Mouse (Mus musculus) small intestine, adult 10 weeks (tissue): Measurements from ENCODE around the gene Ckb. TPM values are rescaled to one million over a fixed set of nuclear protein-coding genes. Genes with fewer than 3 reads are reported as not detected.

Experiments used
- polyA plus RNA-seq: library from polyadenylated mRNA; stranded (reverse); fragments of 350-450 nt; fragmentation: Illumina TruSeq; extraction: RNeasy Lipid Tissue Mini Kit (QIAGEN cat#74804); gene quantifications from one replicate; pipeline ENCODE4 v1.2.3, GENCODE M21; 2014; ENCODE audit warnings: low replicate concordance

The Ckb gene
- polyA plus RNA-seq: 2.8 TPM

DNA sequence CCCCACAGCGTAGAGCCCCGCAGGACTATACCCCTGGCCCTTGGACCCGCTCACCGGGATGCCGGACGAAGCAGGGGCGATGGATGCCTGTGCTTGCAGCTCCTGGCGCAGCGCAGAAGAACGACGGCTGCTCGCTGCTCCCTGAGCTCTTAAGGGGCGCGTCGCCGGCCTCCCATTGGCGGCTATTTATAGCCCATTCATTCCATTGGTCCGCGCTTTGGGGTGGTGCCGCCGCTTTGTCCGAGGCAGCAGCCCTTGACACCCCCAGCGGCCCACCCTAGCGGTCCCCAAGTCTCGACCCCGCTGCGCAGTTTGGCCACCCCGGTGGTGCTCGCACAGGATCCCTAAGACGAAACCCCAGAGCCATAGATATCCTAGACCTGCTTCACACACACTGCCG is at the start of gene Ckb:
TSS of gene Ckb (minus strand) at position 163 of the 400 bp plus-strand sequence.

DNA sequence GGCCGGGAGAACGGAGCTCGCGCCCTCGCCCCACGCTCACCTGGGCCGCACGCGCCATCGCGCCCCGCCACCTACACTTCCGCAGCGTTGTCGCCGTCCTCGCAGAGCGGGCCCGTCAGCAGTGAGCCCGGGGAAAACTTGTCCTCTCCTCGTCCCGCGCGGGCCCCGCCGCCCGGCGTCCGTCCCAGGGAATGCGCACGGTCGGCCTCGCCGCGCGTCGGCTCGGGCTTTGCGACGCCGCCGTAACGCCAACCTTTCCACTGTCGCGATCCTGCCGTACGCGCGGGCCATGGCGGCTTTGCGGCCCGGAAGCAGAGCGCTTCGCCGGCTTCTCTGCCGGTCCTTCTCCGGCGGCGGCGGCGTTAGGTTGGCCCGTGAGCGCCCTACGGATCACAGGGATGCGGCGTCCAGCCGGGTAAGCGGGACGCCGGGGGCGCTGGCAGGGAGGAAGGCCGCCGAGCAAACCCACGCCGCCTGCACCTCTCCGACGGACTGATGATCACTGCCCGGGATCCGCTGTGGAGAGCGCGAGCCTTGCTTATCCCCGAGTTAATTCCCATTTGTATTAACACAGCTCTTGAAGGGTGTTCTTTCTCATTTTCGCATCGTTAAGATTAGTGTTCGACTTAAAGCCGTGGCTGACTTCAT is 41.0 kb upstream of the Ckb start, which contains the start of the genes Bag5 and Apopt1:
TSS of gene Bag5 (minus strand) at position 254 of the 648 bp plus-strand sequence.
TSS of gene Apopt1 (plus strand) at position 258 of the 648 bp plus-strand sequence.

DNA sequence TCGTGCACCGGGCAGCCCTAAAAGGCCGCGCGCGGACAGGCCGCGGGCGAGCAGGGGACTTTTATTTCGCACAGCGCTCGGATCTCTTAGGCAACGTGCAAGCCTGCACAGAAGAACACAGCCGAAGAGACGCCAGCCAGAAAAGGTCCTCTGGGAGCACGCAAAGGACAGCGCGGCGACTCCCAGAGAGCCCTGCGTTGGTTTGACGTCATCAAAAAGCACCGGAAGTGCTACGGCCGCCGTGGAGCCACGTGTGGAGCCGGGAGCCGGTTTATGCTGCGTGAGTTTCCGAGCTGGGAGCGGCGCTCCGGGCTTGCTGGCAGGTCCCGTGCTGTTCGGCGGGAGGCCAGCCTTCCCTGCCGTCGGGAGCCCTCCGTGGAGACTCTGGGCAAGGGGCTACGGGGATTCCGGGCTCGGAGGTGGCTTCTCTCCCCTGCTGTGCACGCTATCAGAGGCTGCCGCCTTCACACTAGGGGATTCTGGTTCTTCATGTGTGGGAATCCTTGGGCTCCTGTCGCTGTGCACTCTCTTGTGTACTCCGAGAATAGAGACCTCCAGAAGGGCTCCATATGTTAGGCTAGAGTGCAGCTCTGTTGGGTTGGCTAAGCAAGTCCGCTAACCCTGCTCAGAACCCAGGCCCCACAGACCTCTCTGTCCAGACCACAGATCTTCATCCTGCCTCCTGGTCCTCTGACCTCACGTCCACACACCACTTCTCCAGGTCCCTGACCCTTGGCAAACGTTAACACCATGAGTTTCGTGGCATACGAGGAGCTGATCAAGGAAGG is 5.9 kb upstream of the Ckb start, which contains the start of gene Trmt61a:
TSS of gene Trmt61a (plus strand) at position 224 of the 788 bp plus-strand sequence.

Other genes with a start within 250 kb of the Ckb start
- 1.4 TPM for gene Tnfaip2, start 229.9 kb downstream of the Ckb start, polyA plus RNA-seq
- 0.37 TPM for gene Gm266, start 186.5 kb downstream of the Ckb start, polyA plus RNA-seq
- gene Eif5, start 134.3 kb downstream of the Ckb start, polyA plus RNA-seq: 591 TPM
- gene Mark3, start 97.8 kb downstream of the Ckb start, polyA plus RNA-seq: 200 TPM
- gene Trmt61a, start 5.8 kb upstream of the Ckb start, polyA plus RNA-seq: not detected
- gene Bag5, start 40.9 kb upstream of the Ckb start, polyA plus RNA-seq: 14.0 TPM
- 8.9 TPM for gene Apopt1, start 40.9 kb upstream of the Ckb start, polyA plus RNA-seq
- gene Klc1, start 86.5 kb upstream of the Ckb start, polyA plus RNA-seq: 2.2 TPM
- gene Xrcc3, start 141.5 kb upstream of the Ckb start, polyA plus RNA-seq: not detected
- gene Zfyve21, start 141.8 kb upstream of the Ckb start, polyA plus RNA-seq: 15.7 TPM
- gene Ppp1r13b, start 235.8 kb upstream of the Ckb start, polyA plus RNA-seq: 4.7 TPM